In the genomic region with DNA sequence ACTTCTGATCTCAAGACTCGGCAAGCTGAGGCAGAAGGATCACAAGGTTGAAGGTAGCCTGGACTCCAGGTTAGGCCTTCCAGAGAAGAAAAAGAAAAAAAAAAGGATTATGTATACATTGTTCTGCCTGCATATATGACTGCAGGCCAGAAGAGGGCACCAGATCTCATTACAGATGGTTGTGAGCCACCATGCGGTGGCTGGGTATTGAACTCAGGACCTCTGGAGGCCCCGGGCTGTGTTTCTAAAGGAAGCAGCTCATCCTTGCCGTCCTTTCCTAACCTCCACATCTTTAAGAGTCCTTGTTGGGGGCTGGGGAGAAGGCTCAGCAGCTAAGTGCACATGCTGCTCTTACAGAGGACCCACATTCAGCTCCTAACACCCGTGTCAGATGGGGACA, we compare ENCODE assay signal across 12 mouse cellular contexts. TPM values are rescaled to one million over a fixed set of nuclear protein-coding genes. Genes with fewer than 3 reads are reported as not detected.
DNase-seq lines count a peak whose midpoint lies in the region; TF ChIP-seq lines count a peak whose summit lies in the region.
"Had no signal": no experiment of that assay in that cellular context is flagged by ENCODE, and none has a peak within 500 bp of the region (broad histone marks: within the 10 kb centered on the region; RNA-seq: fewer than 3 reads in every experiment).

No protein-coding gene starts in this region.

- H3K27me3 ChIP-seq in kidney, adult 2 months (replicated peaks; ENCODE audit: control insufficient read depth, insufficient read depth, low read length), result no peaks in the 10 kb centered on the region
- H3K27me3 ChIP-seq in thymus, adult 2 months (ENCODE audit: control insufficient read depth, insufficient read depth, low read length), result no peaks in the 10 kb centered on the region
- H3K27me3 ChIP-seq: limb, embryonic 15.5 days; midbrain, embryonic 15.5 days had no signal

- H3K4me1 ChIP-seq in kidney, adult 2 months (ENCODE audit: control insufficient read depth, insufficient read depth, low read length), result no peaks in the 10 kb centered on the region
- H3K4me1 ChIP-seq in thymus, adult 2 months (replicated peaks; ENCODE audit: control insufficient read depth, insufficient read depth, low read length), result no peaks in the 10 kb centered on the region
- H3K4me1 ChIP-seq: limb, embryonic 15.5 days; midbrain, embryonic 15.5 days had no signal

- TF ChIP-seq POLR2A in kidney, adult 2 months (IDR thresholded peaks at IDR 0.05; ENCODE audit: low read depth, low read length), result no peak
- TF ChIP-seq POLR2A in thymus, adult 2 months (IDR thresholded peaks at IDR 0.05; ENCODE audit: control insufficient read depth, extremely low read depth, insufficient read depth, low read length, poor library complexity), result no peak

- H3K36me3 ChIP-seq in kidney, adult 2 months (ENCODE audit: control insufficient read depth, insufficient read depth, low read length), result peaks cover 8% of the 10 kb centered on the region
- peaks cover 83% of the 10 kb centered on the region for H3K36me3 ChIP-seq in thymus, adult 2 months (ENCODE audit: control insufficient read depth, insufficient read depth, low read length)

- H3K27ac ChIP-seq in kidney, adult 2 months (ENCODE audit: insufficient read depth, low read depth, low read length), result no peak overlapping the region
- H3K27ac ChIP-seq in thymus, adult 2 months (ENCODE audit: control insufficient read depth, insufficient read depth, low read length), result no peak overlapping the region
- H3K27ac ChIP-seq: limb, embryonic 15.5 days; midbrain, embryonic 15.5 days had no signal

- TF ChIP-seq CTCF in kidney, adult 2 months (conservative IDR thresholded peaks at IDR 0.05; ENCODE audit: insufficient read depth, insufficient read length, low read depth, low read length), result peak; percentile 36
- TF ChIP-seq CTCF in thymus, adult 2 months (IDR thresholded peaks at IDR 0.05; ENCODE audit: borderline replicate concordance, control insufficient read depth, extremely low read depth, insufficient read depth, low read length, poor library complexity), result no peak

- no peak for DNase-seq in kidney, adult 2 months
- no peak for DNase-seq in kidney, adult 18-20 months
- DNase-seq in thymus, postnatal 4 days, result peak; percentile 35
- DNase-seq in thymus, adult 2 months, result no peak
- peak; percentile 48 for DNase-seq in ZHBTc4 (ENCODE audit: low read depth, low spot score)
- no peak for DNase-seq in frontal cortex, postnatal 36 days (ENCODE audit: low spot score in 2 of 2)
- no peak for DNase-seq in layer of hippocampus, adult 8-10 months (ENCODE audit: low spot score in 2 of 2)
- DNase-seq: gastrocnemius, postnatal 10 days; heart, postnatal 36 days; thymus, postnatal 36 days had no signal

- WGBS in kidney, adult 2 months, result 73% methylated on average over 5 of the region's 5 CpGs
- 92% methylated on average over 5 of the region's 5 CpGs for WGBS in thymus, adult 2 months

- no peak overlapping the region for H3K4me3 ChIP-seq in kidney, adult 2 months (ENCODE audit: insufficient read depth, low read depth, low read length)
- no peak overlapping the region for H3K4me3 ChIP-seq in thymus, adult 2 months (ENCODE audit: control insufficient read depth, insufficient read depth, low read length)
- H3K4me3 ChIP-seq: limb, embryonic 15.5 days; midbrain, embryonic 15.5 days had no signal

RNA-seq across cellular contexts. Expression of a gene that starts 7.1 kb away (rescaled TPM):
- 19.8 and 21.2 TPM in 2 replicates for polyA plus RNA-seq in kidney, adult 2 months (2012; rRNA removed)
- 28.8 and 31.9 TPM in 2 replicates for polyA plus RNA-seq in thymus, adult 2 months (2012; rRNA removed)
- total RNA-seq in layer of hippocampus, adult 8-10 months (2022), result 10 to 100 TPM; 24.1 to 26.4 (median 26.1) TPM

RNA-seq across cellular contexts. Expression of a gene that starts 19.0 kb away (rescaled TPM):
- 35.5 and 41.4 TPM in 2 replicates for polyA plus RNA-seq in kidney, adult 2 months (2012; rRNA removed)
- polyA plus RNA-seq in thymus, adult 2 months (2012; rRNA removed), result 69.3 and 72.4 TPM in 2 replicates
- 100 to 1,000 TPM; 243 to 262 (median 251) TPM for total RNA-seq in layer of hippocampus, adult 8-10 months (2022)

RNA-seq across cellular contexts. Expression of a gene that starts 55.7 kb away (rescaled TPM):
- polyA plus RNA-seq in kidney, adult 2 months (2012; rRNA removed), result 175 and 184 TPM in 2 replicates
- polyA plus RNA-seq in thymus, adult 2 months (2012; rRNA removed), result 302 and 311 TPM in 2 replicates
- 100 to 1,000 TPM; 259 to 278 (median 266) TPM for total RNA-seq in layer of hippocampus, adult 8-10 months (2022)

Comparison
In these comparisons a context has a peak if more than half of its experiments do, and no peak if none do; other contexts are left out.
1. DNase-seq: peak in thymus, postnatal 4 days (single experiment) and ZHBTc4 (single experiment); none in kidney, adult 2 months (single experiment), kidney, adult 18-20 months (single experiment), thymus, adult 2 months (single experiment), frontal cortex, postnatal 36 days (0 of 2) and layer of hippocampus, adult 8-10 months (0 of 2).